Mouse (Mus musculus): ENCODE data around the gene AA986860. TPM values are rescaled to one million over a fixed set of nuclear protein-coding genes. Genes with fewer than 3 reads are reported as not detected.
A peak's percentile ranks its signal among the peaks of the same experiment; 100 is the strongest.

AA986860 gene
- polyA plus RNA-seq, 1 experiment from 2014 or later, result 17.7 TPM

GRCm38 (mm10) chr1:130775691-130776331, 44.0 kb downstream of the AA986860 start:
- WGBS, result 66% methylated on average over 7 of the region's 7 CpGs
- ATAC-seq (replicated peaks; ENCODE audit: low FRiP score, low read depth) (no peak; the same call in 1 of the 2 replicates), DNase-seq (ENCODE audit: low spot score) (peak; percentile 21)
- no peaks in the 10 kb centered on the region for H3K27me3 ChIP-seq (ENCODE audit: insufficient read depth, low read length)
- peak overlapping the region; percentile 57; the same call in 1 of the 2 replicates for H3K27ac ChIP-seq
- no peak overlapping the region for H3K9ac ChIP-seq (ENCODE audit: low read depth, low read length)
- TF ChIP-seq CTCF (IDR thresholded peaks at IDR 0.05; ENCODE audit: low read depth), result no peak
- H3K4me1 ChIP-seq (replicated peaks; ENCODE audit: insufficient read depth, low read length), result no peaks in the 10 kb centered on the region
- no peaks in the 10 kb centered on the region for H3K36me3 ChIP-seq (ENCODE audit: insufficient read depth, low read length)
- no peaks in the 10 kb centered on the region for H3K9me3 ChIP-seq (replicated peaks; ENCODE audit: low read length)
- H3K4me3 ChIP-seq (replicated peaks; ENCODE audit: low read depth, low read length), result no peak overlapping the region
- no peak overlapping the region for H3K4me2 ChIP-seq (ENCODE audit: low read length)

- Histone ChIP-seq H3K36me3 (ENCODE audit: insufficient read depth, low read length) (no peaks in the 10 kb centered on the region), H3K27ac (no peak overlapping the region), H3K9me3 (replicated peaks; ENCODE audit: low read length) (no peaks in the 10 kb centered on the region), H3K4me1 (replicated peaks; ENCODE audit: insufficient read depth, low read length) (no peaks in the 10 kb centered on the region), H3K4me3 (replicated peaks; ENCODE audit: low read depth, low read length) (no peak overlapping the region), H3K4me2 (ENCODE audit: low read length) (no peak overlapping the region), H3K9ac (ENCODE audit: low read depth, low read length) (no peak overlapping the region), H3K27me3 (ENCODE audit: insufficient read depth, low read length) (no peaks in the 10 kb centered on the region)
- 75% methylated on average over 1 of the region's 1 CpGs for WGBS
- ATAC-seq (replicated peaks; ENCODE audit: low FRiP score, low read depth) (no peak), DNase-seq (ENCODE audit: low spot score) (peak; percentile 13)
- peak; percentile 66 for TF ChIP-seq CTCF (IDR thresholded peaks at IDR 0.05; ENCODE audit: low read depth)
Measured at GRCm38 (mm10) chr1:130776645-130777044, 44.9 kb downstream of the AA986860 start.

GRCm38 (mm10) chr1:130779867-130780266, 48.1 kb downstream of the AA986860 start:
- no peak overlapping the region for H3K4me2 ChIP-seq (ENCODE audit: low read length)
- TF ChIP-seq CTCF (IDR thresholded peaks at IDR 0.05; ENCODE audit: low read depth), result no peak
- WGBS, result 90% methylated on average over 3 of the region's 3 CpGs
- H3K4me3 ChIP-seq (replicated peaks; ENCODE audit: low read depth, low read length), result no peak overlapping the region
- H3K27me3 ChIP-seq (ENCODE audit: insufficient read depth, low read length), result no peaks in the 10 kb centered on the region
- no peak for ATAC-seq (replicated peaks; ENCODE audit: low FRiP score, low read depth)
- no peak overlapping the region for H3K27ac ChIP-seq
- no peaks in the 10 kb centered on the region for H3K36me3 ChIP-seq (ENCODE audit: insufficient read depth, low read length)
- no peak overlapping the region for H3K9ac ChIP-seq (ENCODE audit: low read depth, low read length)
- H3K4me1 ChIP-seq (replicated peaks; ENCODE audit: insufficient read depth, low read length), result no peaks in the 10 kb centered on the region
- no peak for DNase-seq (ENCODE audit: low spot score)
- H3K9me3 ChIP-seq (replicated peaks; ENCODE audit: low read length), result no peaks in the 10 kb centered on the region

- Histone ChIP-seq H3K9me3 (replicated peaks; ENCODE audit: low read length) (no peaks in the 10 kb centered on the region), H3K27ac (no peak overlapping the region), H3K27me3 (ENCODE audit: insufficient read depth, low read length) (no peaks in the 10 kb centered on the region), H3K9ac (ENCODE audit: low read depth, low read length) (no peak overlapping the region), H3K4me1 (replicated peaks; ENCODE audit: insufficient read depth, low read length) (no peaks in the 10 kb centered on the region), H3K4me3 (replicated peaks; ENCODE audit: low read depth, low read length) (no peak overlapping the region), H3K4me2 (ENCODE audit: low read length) (no peak overlapping the region), H3K36me3 (ENCODE audit: insufficient read depth, low read length) (no peaks in the 10 kb centered on the region)
- no peak for ATAC-seq (replicated peaks; ENCODE audit: low FRiP score, low read depth)
- DNase-seq (ENCODE audit: low spot score), result peak; percentile 61
- peak; percentile 73 for TF ChIP-seq CTCF (IDR thresholded peaks at IDR 0.05; ENCODE audit: low read depth)
- 23% methylated on average over 4 of the region's 4 CpGs for WGBS
Measured at GRCm38 (mm10) chr1:130784054-130784453, 52.3 kb downstream of the AA986860 start.

GRCm38 (mm10) chr1:130787001-130787400, 55.2 kb downstream of the AA986860 start:
- no peak overlapping the region for H3K4me2 ChIP-seq (ENCODE audit: low read length)
- no peaks in the 10 kb centered on the region for H3K36me3 ChIP-seq (ENCODE audit: insufficient read depth, low read length)
- TF ChIP-seq CTCF (IDR thresholded peaks at IDR 0.05; ENCODE audit: low read depth), result peak; percentile 74
- no peak overlapping the region for H3K27ac ChIP-seq
- no peaks in the 10 kb centered on the region for H3K27me3 ChIP-seq (ENCODE audit: insufficient read depth, low read length)
- WGBS, result 36% methylated on average over 4 of the region's 4 CpGs
- H3K9me3 ChIP-seq (replicated peaks; ENCODE audit: low read length), result no peaks in the 10 kb centered on the region
- H3K4me3 ChIP-seq (replicated peaks; ENCODE audit: low read depth, low read length), result no peak overlapping the region
- no peak overlapping the region for H3K9ac ChIP-seq (ENCODE audit: low read depth, low read length)
- no peaks in the 10 kb centered on the region for H3K4me1 ChIP-seq (replicated peaks; ENCODE audit: insufficient read depth, low read length)
- DNase-seq (ENCODE audit: low spot score) (peak; percentile 24), ATAC-seq (replicated peaks; ENCODE audit: low FRiP score, low read depth) (peak; percentile 77; the same call in 1 of the 2 replicates)

- ATAC-seq (replicated peaks; ENCODE audit: low FRiP score, low read depth), result no peak
- Histone ChIP-seq H3K9ac (ENCODE audit: low read depth, low read length) (no peak overlapping the region), H3K9me3 (replicated peaks; ENCODE audit: low read length) (no peaks in the 10 kb centered on the region), H3K27me3 (ENCODE audit: insufficient read depth, low read length) (no peaks in the 10 kb centered on the region), H3K27ac (no peak overlapping the region), H3K36me3 (ENCODE audit: insufficient read depth, low read length) (no peaks in the 10 kb centered on the region), H3K4me2 (ENCODE audit: low read length) (no peak overlapping the region), H3K4me3 (replicated peaks; ENCODE audit: low read depth, low read length) (no peak overlapping the region), H3K4me1 (replicated peaks; ENCODE audit: insufficient read depth, low read length) (no peaks in the 10 kb centered on the region)
- no peak for TF ChIP-seq CTCF (IDR thresholded peaks at IDR 0.05; ENCODE audit: low read depth)
- no peak for DNase-seq (ENCODE audit: low spot score)
- 68% methylated on average over 3 of the region's 3 CpGs for WGBS
Measured at GRCm38 (mm10) chr1:130789512-130790451, 58.0 kb downstream of the AA986860 start.

Other genes with a start within 250 kb of the AA986860 start
- gene Zp3r, start 102.4 kb upstream of the AA986860 start, polyA plus RNA-seq (2015; fragmentation: Nextera tagmentation; extraction: Ambion mirVana), result not detected in 2 replicates
- 3.6 and 4.8 TPM in 2 replicates for gene C4bp, start 70.3 kb upstream of the AA986860 start, polyA plus RNA-seq (2015; fragmentation: Nextera tagmentation; extraction: Ambion mirVana)
- gene Gm29427, start 16.2 kb upstream of the AA986860 start, polyA plus RNA-seq (2015; fragmentation: Nextera tagmentation; extraction: Ambion mirVana), result not detected in 2 replicates
- 9.7 and 11.5 TPM in 2 replicates for gene Yod1, start 14.6 kb upstream of the AA986860 start, polyA plus RNA-seq (2015; fragmentation: Nextera tagmentation; extraction: Ambion mirVana)
- 6.7 and 7.3 TPM in 2 replicates for gene Pfkfb2, start 2.7 kb upstream of the AA986860 start, polyA plus RNA-seq (2015; fragmentation: Nextera tagmentation; extraction: Ambion mirVana)
- 0.08 TPM in 1 of 2 replicates, not detected in the other for gene Fcamr, start 68.9 kb downstream of the AA986860 start, polyA plus RNA-seq (2015; fragmentation: Nextera tagmentation; extraction: Ambion mirVana)
- 0.05 and 0.11 TPM in 2 replicates for gene Pigr, start 94.7 kb downstream of the AA986860 start, polyA plus RNA-seq (2015; fragmentation: Nextera tagmentation; extraction: Ambion mirVana)
- gene Fcmr, start 133.7 kb downstream of the AA986860 start, polyA plus RNA-seq (2015; fragmentation: Nextera tagmentation; extraction: Ambion mirVana), result 0.24 and 0.46 TPM in 2 replicates
- not detected in 2 replicates for gene Il24, start 155.5 kb downstream of the AA986860 start, polyA plus RNA-seq (2015; fragmentation: Nextera tagmentation; extraction: Ambion mirVana)
- gene Il20, start 179.5 kb downstream of the AA986860 start, polyA plus RNA-seq (2015; fragmentation: Nextera tagmentation; extraction: Ambion mirVana), result not detected in 2 replicates
- gene Il19, start 208.1 kb downstream of the AA986860 start, polyA plus RNA-seq (2015; fragmentation: Nextera tagmentation; extraction: Ambion mirVana), result 0.18 TPM in 1 of 2 replicates, not detected in the other